Comparison of ENCODE assay signal across 18 mouse cellular contexts in genomic region chr9:75102131-75102530, GRCm38 (mm10). TPM values are rescaled to one million over a fixed set of nuclear protein-coding genes. Genes with fewer than 3 reads are reported as not detected.
DNase-seq lines count a peak whose midpoint lies in the region; TF ChIP-seq lines count a peak whose summit lies in the region.
"Had no signal": no experiment of that assay in that cellular context is flagged by ENCODE, and none has a peak within 500 bp of the region (broad histone marks: within the 10 kb centered on the region; RNA-seq: fewer than 3 reads in every experiment).

No protein-coding gene starts in this region.

- peak; percentile 37 to 55; a peak in 1 of 4 replicates for TF ChIP-seq EP300 in MEL (IDR thresholded peaks at IDR 0.05; ENCODE audit: low read depth in 1 of 2, low read length in 2 of 2)

- no peak overlapping the region for H3K9ac ChIP-seq in MEL (ENCODE audit: control insufficient read depth, low read depth, low read length, poor library complexity, severe bottlenecking)

- peak; percentile 44 for DNase-seq in heart, adult 11 months
- no peak for DNase-seq in heart, postnatal 10 days
- DNase-seq in MEL (ENCODE audit: low read depth, low spot score) = no peak
- no peak for DNase-seq in layer of hippocampus, postnatal 10 days (ENCODE audit: low spot score in 2 of 2)
- DNase-seq: adrenal gland, adult 2 months; adrenal gland, adult 8-10 months; adrenal gland, postnatal 10 days; adrenal gland, postnatal 14 days; adrenal gland, postnatal 25 days; adrenal gland, postnatal 36 days; B cell, adult 2 months; cerebellum, adult 11 months; cerebellum, adult 11-12 months; cerebellum, adult 18-20 months; cerebellum, adult 2 months had no signal

- TF ChIP-seq CTCF in MEL (IDR thresholded peaks at IDR 0.05 in 2 of 3, conservative IDR thresholded peaks at IDR 0.05 in 1 of 3; ENCODE audit: control insufficient read depth in 1 of 3, insufficient read depth in 1 of 3, low read depth in 2 of 3, low read length in 3 of 3, poor library complexity in 1 of 3, severe bottlenecking in 1 of 3) = no peak

- H3K9me3 ChIP-seq in MEL (replicated peaks; ENCODE audit: insufficient read depth, low read length) = no peaks in the 10 kb centered on the region
- H3K9me3 ChIP-seq: G1E had no signal

- TF ChIP-seq RAD21 in MEL (IDR thresholded peaks at IDR 0.05; ENCODE audit: low read depth, low read length) = no peak

- peaks cover 0 to 18% of the 10 kb centered on the region in 2 experiments; a peak in 2 of 4 replicates for H3K36me3 ChIP-seq in MEL (ENCODE audit: control insufficient read depth in 1 of 2, insufficient read depth in 2 of 2, low read length in 2 of 2)
- H3K36me3 ChIP-seq: G1E had no signal

- H3K27ac ChIP-seq in MEL (ENCODE audit: control insufficient read depth, low read depth, low read length) = no peak overlapping the region

- intact Hi-C loops in heart, postnatal 10 days (cut with DNase I) = no loop called here

- no peak overlapping the region for H3K4me3 ChIP-seq in MEL (ENCODE audit: control insufficient read depth in 1 of 2, insufficient read depth in 1 of 2, low read depth in 2 of 2, low read length in 2 of 2)

- H3K79me2 ChIP-seq in MEL (ENCODE audit: control insufficient read depth, insufficient read depth, low read length, poor library complexity) = peaks cover 3% of the 10 kb centered on the region; the same call in 1 of the 2 replicates

- TF ChIP-seq POLR2A in MEL (IDR thresholded peaks at IDR 0.05; ENCODE audit: control insufficient read depth in 1 of 2, insufficient read depth in 1 of 2, low read depth in 1 of 2, low read length in 2 of 2, poor library complexity in 1 of 2) = no peak

- H3K27me3 ChIP-seq in MEL (ENCODE audit: control insufficient read depth in 1 of 2, insufficient read depth in 2 of 2, low read length in 2 of 2) = no peaks in the 10 kb centered on the region
- H3K27me3 ChIP-seq: CH12.LX, Patski had no signal

- H3K4me1 ChIP-seq in MEL (ENCODE audit: control insufficient read depth in 1 of 2, insufficient read depth in 2 of 2, low read length in 2 of 2) = peaks cover 3 to 10% of the 10 kb centered on the region in 2 experiments; a peak in 3 of 4 replicates

TF ChIP-seq in MEL, 35 proteins besides CTCF, POLR2A, EP300 and RAD21:
- TF ChIP-seq USF1 (IDR thresholded peaks at IDR 0.05; ENCODE audit: low read depth, low read length) (no peak), MYC (IDR thresholded peaks at IDR 0.05; ENCODE audit: low read depth, low read length) (no peak), ELF1 (IDR thresholded peaks at IDR 0.05; ENCODE audit: low read depth, low read length) (no peak), RCOR1 (IDR thresholded peaks at IDR 0.05; ENCODE audit: low read depth, low read length) (0 out of 2 replicates have a peak, but pooled peaks have one; percentile 18), GATA1 (IDR thresholded peaks at IDR 0.05; ENCODE audit: low read depth, low read length) (peak; percentile 63), NRF1 (IDR thresholded peaks at IDR 0.05; ENCODE audit: insufficient read depth, low read depth, low read length, poor library complexity, severe bottlenecking) (no peak), MXI1 (IDR thresholded peaks at IDR 0.05; ENCODE audit: low read depth, low read length) (no peak), KAT2A (conservative IDR thresholded peaks at IDR 0.05; ENCODE audit: low read depth, low read length) (no peak), POLR2AphosphoS5 (IDR thresholded peaks at IDR 0.05; ENCODE audit: borderline replicate concordance, low read depth, low read length) (no peak), TCF12 (IDR thresholded peaks at IDR 0.05; ENCODE audit: low read depth, low read length) (peak; percentile 70), MYB (IDR thresholded peaks at IDR 0.05; ENCODE audit: low read depth, low read length) (no peak), NELFE (IDR thresholded peaks at IDR 0.05; ENCODE audit: low read depth, low read length) (no peak), TAL1 (IDR thresholded peaks at IDR 0.05; ENCODE audit: low read length) (no peak), MEF2A (IDR thresholded peaks at IDR 0.05; ENCODE audit: extremely low read depth, insufficient replicate concordance, low read depth, low read length, poor library complexity, severe bottlenecking) (no peak), ETS1 (IDR thresholded peaks at IDR 0.05; ENCODE audit: low read depth, low read length) (peak; percentile 33; the same call in 1 of the 2 replicates), GABPA (IDR thresholded peaks at IDR 0.05; ENCODE audit: low read depth, low read length) (no peak), SIN3A (IDR thresholded peaks at IDR 0.05; ENCODE audit: low read length) (no peak), CHD1 (IDR thresholded peaks at IDR 0.05; ENCODE audit: low read depth, low read length) (no peak)

RNA-seq across cellular contexts. Expression of gene Myo5a, which starts 31.3 kb away (rescaled TPM):
- total RNA-seq in heart, postnatal 10 days (2021) = 10 to 100 TPM; 18.1 to 18.4 TPM
- 18.9 and 19.8 TPM in 2 replicates for total RNA-seq in MEL (2012; rRNA removed)
- 100 to 1,000 TPM in 1 of 2 experiments, 10 to 100 TPM in 1; 49.0 to 208 TPM for polyA plus RNA-seq in MEL (2012; ENCODE audit: insufficient read depth in 1 of 2, insufficient read length in 2 of 2, low read depth in 1 of 2, low replicate concordance in 2 of 2, missing spikeins in 1 of 2)
- total RNA-seq in layer of hippocampus, postnatal 10 days (2021) = 100 to 1,000 TPM; 200 to 212 TPM
